Comparison of ENCODE assay signal across 8 mouse cellular contexts in the genomic region with DNA sequence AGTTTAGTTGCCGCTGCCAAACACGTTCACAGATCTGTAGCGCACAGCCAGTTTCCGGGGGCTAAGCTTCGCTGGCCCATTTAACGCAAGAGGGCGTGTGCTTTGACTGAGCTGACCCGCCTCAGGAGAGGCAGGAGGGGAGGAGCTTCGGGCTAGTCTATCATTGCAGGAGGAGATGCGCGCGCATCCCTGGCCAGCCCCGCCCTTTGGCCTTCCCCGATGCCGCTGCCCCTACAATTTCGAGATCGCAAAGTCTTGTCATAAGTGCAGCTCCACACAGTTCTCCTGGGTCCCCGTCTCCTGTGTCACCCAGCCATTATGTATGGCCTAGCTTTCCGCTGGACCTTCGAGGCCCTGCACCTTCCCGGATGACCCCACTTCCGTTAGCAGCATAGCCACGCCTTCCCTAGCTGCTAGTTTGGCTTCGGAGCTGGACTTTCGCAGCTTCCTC. TPM values are rescaled to one million over a fixed set of nuclear protein-coding genes. Genes with fewer than 3 reads are reported as not detected.
DNase-seq lines count a peak whose midpoint lies in the region; ATAC-seq and TF ChIP-seq lines count a peak whose summit lies in the region.

A gene (minus strand): TSS at position 369 of the 451 bp plus-strand sequence.

- no peak for TF ChIP-seq POLR2A in bone marrow macrophage, adult 2 months (IDR thresholded peaks at IDR 0.05; ENCODE audit: borderline replicate concordance, low read depth, low read length)
- TF ChIP-seq POLR2A in embryonic fibroblast, embryonic 13.5 days (IDR thresholded peaks at IDR 0.05; ENCODE audit: low read depth, low read length) = peak; percentile 93

- peak within 1 kb of the TSS; percentile 65 for H3K4me2 ChIP-seq in kidney, embryonic 15.5 days

- peaks cover 17% of the 10 kb centered on the region for H3K4me1 ChIP-seq in bone marrow macrophage, adult 2 months (ENCODE audit: control insufficient read depth, insufficient read depth, low read length)
- peaks cover 9% of the 10 kb centered on the region; the same call in 1 of the 2 replicates for H3K4me1 ChIP-seq in embryonic fibroblast, embryonic 13.5 days (ENCODE audit: control insufficient read depth, insufficient read depth, low read length)
- H3K4me1 ChIP-seq in heart, embryonic 10.5 days = no peaks in the 10 kb centered on the region
- H3K4me1 ChIP-seq in kidney, embryonic 15.5 days = 0 out of 2 replicates have a peak, but pooled peaks cover 5% of the 10 kb centered on the region

- peak; percentile 89 for ATAC-seq in kidney, embryonic 15.5 days (replicated peaks; ENCODE audit: low FRiP score)
- peak; percentile 74 for ATAC-seq in monocyte, adult 5-6 weeks (replicated peaks; ENCODE audit: insufficient number of reproducible peaks, low FRiP score, low TSS enrichment, poor library complexity, severe bottlenecking)

- H3K9me3 ChIP-seq in heart, embryonic 10.5 days = no peaks in the 10 kb centered on the region
- H3K9me3 ChIP-seq in kidney, embryonic 15.5 days (replicated peaks) = no peaks in the 10 kb centered on the region

- H3K36me3 ChIP-seq in heart, embryonic 10.5 days = peaks cover 6% of the 10 kb centered on the region; the same call in 1 of the 2 replicates
- H3K36me3 ChIP-seq in kidney, embryonic 15.5 days = peaks cover 14% of the 10 kb centered on the region

- no peak for TF ChIP-seq CTCF in bone marrow macrophage, adult 2 months (IDR thresholded peaks at IDR 0.05; ENCODE audit: low read depth, low read length)
- TF ChIP-seq CTCF in embryonic fibroblast, embryonic 13.5 days (IDR thresholded peaks at IDR 0.05; ENCODE audit: borderline replicate concordance, insufficient read depth, low read length) = no peak

- H3K27me3 ChIP-seq in heart, embryonic 10.5 days (ENCODE audit: insufficient read depth, poor library complexity, severe bottlenecking) = no peaks in the 10 kb centered on the region
- no peaks in the 10 kb centered on the region for H3K27me3 ChIP-seq in kidney, embryonic 15.5 days

- H3K9ac ChIP-seq in kidney, embryonic 15.5 days = peak within 1 kb of the TSS; percentile 48

- DNase-seq in A20 (ENCODE audit: low read depth, low spot score) (peak; percentile 93), liver (peak; percentile 93)
- peak; percentile 92 for DNase-seq in heart, embryonic 10.5 days (ENCODE audit: low spot score)
- DNase-seq in spleen, postnatal 4 days (ENCODE audit: low spot score in 2 of 2) = peak; percentile 90 to 95

- peak within 1 kb of the TSS; percentile 74 for H3K4me3 ChIP-seq in bone marrow macrophage, adult 2 months (ENCODE audit: insufficient read depth, low read length)
- H3K4me3 ChIP-seq in embryonic fibroblast, embryonic 13.5 days (ENCODE audit: insufficient read depth, low read length) = peak within 1 kb of the TSS; percentile 87
- peak within 1 kb of the TSS; percentile 66 for H3K4me3 ChIP-seq in heart, embryonic 10.5 days
- peak within 1 kb of the TSS; percentile 59 for H3K4me3 ChIP-seq in kidney, embryonic 15.5 days (replicated peaks)

- 15% methylated on average over 24 of the region's 25 CpGs for WGBS in heart, embryonic 10.5 days
- 19% methylated on average over 25 of the region's 25 CpGs for WGBS in kidney, embryonic 15.5 days

- peak within 1 kb of the TSS; percentile 99 for H3K27ac ChIP-seq in bone marrow macrophage, adult 2 months (ENCODE audit: insufficient read depth, low read depth, low read length)
- H3K27ac ChIP-seq in embryonic fibroblast, embryonic 13.5 days (ENCODE audit: insufficient read depth, low read length) = peak within 1 kb of the TSS; percentile 77
- H3K27ac ChIP-seq in heart, embryonic 10.5 days = peak within 1 kb of the TSS; percentile 86
- H3K27ac ChIP-seq in kidney, embryonic 15.5 days = peak within 1 kb of the TSS; percentile 92

RNA-seq across cellular contexts. Expression of the gene that starts here (rescaled TPM):
- 156 and 180 TPM in 2 replicates for polyA plus RNA-seq in bone marrow macrophage, adult 2 months (2012; ENCODE audit: insufficient read depth, insufficient read length, missing spikeins)
- 58.1 and 65.0 TPM in 2 replicates for polyA plus RNA-seq in embryonic fibroblast, embryonic 13.5 days (2011; ENCODE audit: insufficient read length, low read depth, missing spikeins)
- 26.3 and 34.6 TPM in 2 replicates for polyA plus RNA-seq in heart, embryonic 10.5 days (2016; fragmentation: Nextera tagmentation; extraction: Ambion mirVana)
- polyA plus RNA-seq in kidney, embryonic 15.5 days (2015; fragmentation: Nextera tagmentation; extraction: Ambion mirVana) = 45.7 and 49.2 TPM in 2 replicates
- 120 to 126 TPM (median 124 TPM) in 3 replicates for total RNA-seq in monocyte, adult 5-6 weeks (2017)

Comparison
In these comparisons a context has a peak if more than half of its experiments do, and no peak if none do; other contexts are left out.
1. Peak in every context shown above with its lines: DNase-seq, ATAC-seq, H3K4me3 ChIP-seq and H3K27ac ChIP-seq.